Mouse (Mus musculus) hindbrain, embryonic 14.5 days (tissue): Measurements from ENCODE around the gene Ttll5. TPM values are rescaled to one million over a fixed set of nuclear protein-coding genes. Genes with fewer than 3 reads are reported as not detected.

Experiments used
- ATAC-seq: fragments of 200-750 bp; cut with Nextera tagmentation; 2 replicates; pipeline ENCODE4 v1.8.0; 2017; ENCODE audit warnings: moderate number of reproducible peaks, mild to moderate bottlenecking, moderate TSS enrichment, moderate library complexity; ENCODE audit not compliant: low FRiP score
- DNase-seq: peaks from one replicate; pipeline ENCODE4 v3.0.0-alpha.2; 2015; ENCODE audit warnings: low spot score
- H3K27ac ChIP-seq: fragments of 300-500 bp; sonication (generic); 2 replicates; pipeline ENCODE4 v1.5.1; 2014; ENCODE audit warnings: mild to moderate bottlenecking, moderate library complexity
- H3K27me3 ChIP-seq: fragments of 300-500 bp; sonication (generic); 2 replicates; pipeline ENCODE4 v1.6.1; 2014; ENCODE audit warnings: mild to moderate bottlenecking, low read length, mixed read lengths; ENCODE audit not compliant: control insufficient read depth, insufficient read depth
- H3K36me3 ChIP-seq: fragments of 300-500 bp; sonication (generic); replicated peaks from 2 replicates; pipeline ENCODE4 v1.6.1; 2014; ENCODE audit not compliant: control insufficient read depth, insufficient read depth
- H3K4me1 ChIP-seq: fragments of 300-500 bp; sonication (generic); replicated peaks from 2 replicates; pipeline ENCODE4 v1.6.1; 2014; ENCODE audit warnings: antibody characterized with exemption, low read length, mixed read lengths; ENCODE audit not compliant: control insufficient read depth, insufficient read depth
- H3K4me2 ChIP-seq: fragments of 300-500 bp; sonication (generic); replicated peaks from 2 replicates; pipeline ENCODE4 v1.6.1; 2014; ENCODE audit warnings: mild to moderate bottlenecking, moderate library complexity
- H3K4me3 ChIP-seq: fragments of 300-500 bp; sonication (generic); replicated peaks from 2 replicates; pipeline ENCODE4 v1.5.1; 2014; ENCODE audit warnings: mild to moderate bottlenecking, low read length
- H3K9ac ChIP-seq: fragments of 300-500 bp; sonication (generic); 2 replicates; pipeline ENCODE4 v1.6.1; 2014
- H3K9me3 ChIP-seq: fragments of 300-500 bp; sonication (generic); 2 replicates; pipeline ENCODE4 v1.6.1; 2016; ENCODE audit warnings: low read length; ENCODE audit not compliant: control insufficient read depth
- WGBS: fragments of 180-500 bp; shearing (Covaris S2); extraction: QIAGEN DNeasy Blood & Tissue Kit; methylation state at CpG from one replicate; pipeline ENCODE4 v1.1.7; 2014; 5-methylcytosine and 5-hydroxymethylcytosine counted together
- polyA plus RNA-seq: library from polyadenylated mRNA; unstranded; fragments of >200 nt; fragmentation: Nextera tagmentation; extraction: Ambion mirVana; gene quantifications from 2 replicates; pipeline ENCODE4 v1.2.1, GENCODE M21; 2014

Ttll5 gene
- polyA plus RNA-seq, 1 experiment from 2014 or later, result 14.4 TPM

- no peak overlapping the region for H3K4me3 ChIP-seq
- 86% methylated on average over 5 of the region's 5 CpGs for WGBS
- no peak overlapping the region for H3K4me2 ChIP-seq
- H3K4me1 ChIP-seq, result no peaks in the 10 kb centered on the region
- no peaks in the 10 kb centered on the region for H3K9me3 ChIP-seq
- no peak overlapping the region for H3K9ac ChIP-seq
- ATAC-seq (no peak), DNase-seq (no peak)
- H3K27ac ChIP-seq, result no peak overlapping the region
- H3K36me3 ChIP-seq, result no peaks in the 10 kb centered on the region
- H3K27me3 ChIP-seq, result no peaks in the 10 kb centered on the region
These were observed 155.5 kb downstream of the Ttll5 start for GRCm38 (mm10) chr12:85979996-85980395.

GRCm38 (mm10) chr12:85985524-85985923 is 161.1 kb downstream of the Ttll5 start:
- ATAC-seq (no peak), DNase-seq (no peak)
- no peaks in the 10 kb centered on the region for H3K9me3 ChIP-seq
- H3K36me3 ChIP-seq, result no peaks in the 10 kb centered on the region
- no peaks in the 10 kb centered on the region for H3K27me3 ChIP-seq
- WGBS, result 77% methylated on average over 4 of the region's 4 CpGs
- no peak overlapping the region for H3K4me3 ChIP-seq
- H3K9ac ChIP-seq, result no peak overlapping the region
- H3K27ac ChIP-seq, result no peak overlapping the region
- no peak overlapping the region for H3K4me2 ChIP-seq
- H3K4me1 ChIP-seq, result peaks cover 24% of the 10 kb centered on the region; the same call in 1 of the 2 replicates

- no peak overlapping the region for H3K4me3 ChIP-seq
- no peaks in the 10 kb centered on the region for H3K27me3 ChIP-seq
- H3K27ac ChIP-seq, result no peak overlapping the region
- no peak overlapping the region for H3K9ac ChIP-seq
- no peaks in the 10 kb centered on the region for H3K36me3 ChIP-seq
- no peak overlapping the region for H3K4me2 ChIP-seq
- no peaks in the 10 kb centered on the region for H3K9me3 ChIP-seq
- DNase-seq, result no peak
- 70% methylated on average over 7 of the region's 7 CpGs for WGBS
- ATAC-seq, result no peak
- H3K4me1 ChIP-seq, result peaks cover 24% of the 10 kb centered on the region; the same call in 1 of the 2 replicates
These were observed 161.6 kb downstream of the Ttll5 start for GRCm38 (mm10) chr12:85986024-85986423.

GRCm38 (mm10) chr12:85986540-85987443 is 162.3 kb downstream of the Ttll5 start:
- Histone ChIP-seq H3K36me3 (no peaks in the 10 kb centered on the region), H3K27ac (peak overlapping the region; percentile 23; the same call in 1 of the 2 replicates), H3K4me1 (peaks cover 24% of the 10 kb centered on the region; the same call in 1 of the 2 replicates), H3K9ac (no peak overlapping the region), H3K27me3 (no peaks in the 10 kb centered on the region), H3K4me2 (peak overlapping the region; percentile 15; the same call in 1 of the 2 replicates), H3K4me3 (no peak overlapping the region), H3K9me3 (no peaks in the 10 kb centered on the region)
- ATAC-seq (no peak), DNase-seq (peak; percentile 58)
- 37% methylated on average over 13 of the region's 13 CpGs for WGBS

GRCm38 (mm10) chr12:85987444-85987889 is 163.0 kb downstream of the Ttll5 start:
- H3K4me3 ChIP-seq, result no peak overlapping the region
- ATAC-seq (no peak), DNase-seq (peak; percentile 43)
- no peaks in the 10 kb centered on the region for H3K27me3 ChIP-seq
- H3K27ac ChIP-seq, result no peak overlapping the region
- WGBS, result 45% methylated on average over 5 of the region's 5 CpGs
- no peaks in the 10 kb centered on the region for H3K9me3 ChIP-seq
- H3K4me1 ChIP-seq, result peaks cover 24% of the 10 kb centered on the region; the same call in 1 of the 2 replicates
- no peak overlapping the region for H3K9ac ChIP-seq
- no peaks in the 10 kb centered on the region for H3K36me3 ChIP-seq
- H3K4me2 ChIP-seq, result no peak overlapping the region

- no peak overlapping the region for H3K9ac ChIP-seq
- H3K9me3 ChIP-seq, result no peaks in the 10 kb centered on the region
- no peak overlapping the region for H3K4me3 ChIP-seq
- peaks cover 24% of the 10 kb centered on the region; the same call in 1 of the 2 replicates for H3K4me1 ChIP-seq
- no peak for ATAC-seq
- 93% methylated on average over 4 of the region's 4 CpGs for WGBS
- no peak overlapping the region for H3K27ac ChIP-seq
- H3K36me3 ChIP-seq, result no peaks in the 10 kb centered on the region
- DNase-seq, result no peak
- no peaks in the 10 kb centered on the region for H3K27me3 ChIP-seq
- no peak overlapping the region for H3K4me2 ChIP-seq
These were observed 163.7 kb downstream of the Ttll5 start for GRCm38 (mm10) chr12:85988121-85988520.

- Histone ChIP-seq H3K4me1 (peaks cover 24% of the 10 kb centered on the region; the same call in 1 of the 2 replicates), H3K27ac (no peak overlapping the region), H3K9ac (no peak overlapping the region), H3K36me3 (no peaks in the 10 kb centered on the region), H3K27me3 (no peaks in the 10 kb centered on the region), H3K9me3 (no peaks in the 10 kb centered on the region), H3K4me2 (no peak overlapping the region), H3K4me3 (no peak overlapping the region)
- DNase-seq (no peak), ATAC-seq (no peak)
- 94% methylated on average over 4 of the region's 4 CpGs for WGBS
These were observed 164.4 kb downstream of the Ttll5 start for GRCm38 (mm10) chr12:85988818-85989377.

- WGBS, result 42% methylated on average over 7 of the region's 7 CpGs
- no peaks in the 10 kb centered on the region for H3K27me3 ChIP-seq
- peaks cover 7% of the 10 kb centered on the region; the same call in 1 of the 2 replicates for H3K4me1 ChIP-seq
- H3K9me3 ChIP-seq, result no peaks in the 10 kb centered on the region
- DNase-seq (no peak), ATAC-seq (no peak)
- 0 out of 2 replicates have a peak, but pooled peaks cover 4% of the 10 kb centered on the region for H3K36me3 ChIP-seq
- H3K9ac ChIP-seq, result no peak overlapping the region
- no peak overlapping the region for H3K4me3 ChIP-seq
- H3K4me2 ChIP-seq, result no peak overlapping the region
- no peak overlapping the region for H3K27ac ChIP-seq
These were observed 167.8 kb downstream of the Ttll5 start for GRCm38 (mm10) chr12:85992013-85992837.
